Mouse (Mus musculus) neural tube, embryonic 10.5 days (tissue): ENCODE data around the gene Fgf11.
A peak's percentile ranks its signal among the peaks of the same experiment; 100 is the strongest.

Experiments used
- DNase-seq: peaks from one replicate; pipeline ENCODE4 v3.0.0-alpha.2; 2017; ENCODE audit warnings: low spot score; ENCODE audit errors: extremely low spot score

The Fgf11 gene

GRCm38 (mm10) chr11:69801379-69801977 is at the start of gene Fgf11:
Gene Fgf11 (minus strand): TSS chr11:69801857.
- DNase-seq, result peak; percentile 32

DNA sequence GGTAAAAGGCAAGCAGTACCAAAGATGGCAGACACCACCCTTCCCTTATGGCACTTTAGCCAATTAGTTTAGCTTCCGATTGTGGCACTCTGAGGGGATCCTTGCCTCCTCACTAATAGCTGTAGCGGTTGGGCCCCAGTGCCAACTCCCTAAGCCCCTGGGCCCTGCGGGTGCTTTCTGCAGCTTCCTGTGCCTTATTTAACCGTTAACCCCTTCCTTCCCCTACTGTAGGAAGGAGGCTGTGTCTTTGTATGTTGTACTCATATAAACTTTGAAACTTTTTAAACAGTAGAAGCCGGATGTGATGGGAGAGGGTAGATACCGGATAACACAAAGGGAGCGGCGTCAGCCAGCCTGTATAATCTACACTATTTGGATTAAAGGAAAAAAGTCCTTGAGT is 49.1 kb upstream of the Fgf11 start:
- DNase-seq, result no peak

DNA sequence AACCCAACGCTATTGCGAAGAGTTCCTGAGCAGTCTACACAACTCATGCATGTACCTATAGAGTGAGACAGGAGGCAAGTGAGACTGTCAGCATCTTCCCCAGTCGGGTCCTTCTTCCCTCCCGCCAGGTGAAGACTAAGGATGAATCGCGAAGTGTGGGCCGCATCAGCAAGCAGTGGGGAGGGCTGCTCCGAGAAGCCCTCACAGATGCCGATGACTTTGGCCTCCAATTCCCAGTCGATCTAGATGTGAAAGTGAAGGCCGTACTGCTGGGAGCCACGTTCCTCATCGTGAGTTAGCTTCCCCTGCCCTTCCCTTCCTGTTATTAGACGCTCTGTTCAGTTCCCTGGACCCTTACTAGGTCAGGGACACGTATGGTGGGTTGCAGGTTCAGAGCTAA is 48.2 kb upstream of the Fgf11 start:
- no peak for DNase-seq

- DNase-seq, result no peak
Observed at GRCm38 (mm10) chr11:69849128-69849527, 47.5 kb upstream of the Fgf11 start.

DNA sequence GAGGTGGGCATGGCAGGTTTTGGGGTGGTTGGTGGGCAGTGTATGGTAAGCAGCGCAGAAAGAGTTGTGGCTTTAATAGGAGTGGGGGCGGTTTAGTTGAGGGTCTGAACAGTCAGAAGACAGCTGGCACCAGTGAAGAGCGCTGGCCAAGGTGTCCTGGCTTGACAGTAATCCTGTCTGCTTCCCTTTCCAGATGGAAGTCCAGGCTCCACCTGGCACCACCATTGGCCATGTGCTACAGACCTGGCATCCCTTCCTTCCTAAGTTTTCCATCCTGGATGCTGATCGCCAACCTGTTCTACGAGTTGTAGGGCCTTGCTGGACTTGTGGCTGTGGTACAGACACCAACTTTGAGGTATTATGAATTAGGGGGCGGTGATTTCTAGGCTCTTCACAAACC is 46.4 kb upstream of the Fgf11 start:
- no peak for DNase-seq

DNA sequence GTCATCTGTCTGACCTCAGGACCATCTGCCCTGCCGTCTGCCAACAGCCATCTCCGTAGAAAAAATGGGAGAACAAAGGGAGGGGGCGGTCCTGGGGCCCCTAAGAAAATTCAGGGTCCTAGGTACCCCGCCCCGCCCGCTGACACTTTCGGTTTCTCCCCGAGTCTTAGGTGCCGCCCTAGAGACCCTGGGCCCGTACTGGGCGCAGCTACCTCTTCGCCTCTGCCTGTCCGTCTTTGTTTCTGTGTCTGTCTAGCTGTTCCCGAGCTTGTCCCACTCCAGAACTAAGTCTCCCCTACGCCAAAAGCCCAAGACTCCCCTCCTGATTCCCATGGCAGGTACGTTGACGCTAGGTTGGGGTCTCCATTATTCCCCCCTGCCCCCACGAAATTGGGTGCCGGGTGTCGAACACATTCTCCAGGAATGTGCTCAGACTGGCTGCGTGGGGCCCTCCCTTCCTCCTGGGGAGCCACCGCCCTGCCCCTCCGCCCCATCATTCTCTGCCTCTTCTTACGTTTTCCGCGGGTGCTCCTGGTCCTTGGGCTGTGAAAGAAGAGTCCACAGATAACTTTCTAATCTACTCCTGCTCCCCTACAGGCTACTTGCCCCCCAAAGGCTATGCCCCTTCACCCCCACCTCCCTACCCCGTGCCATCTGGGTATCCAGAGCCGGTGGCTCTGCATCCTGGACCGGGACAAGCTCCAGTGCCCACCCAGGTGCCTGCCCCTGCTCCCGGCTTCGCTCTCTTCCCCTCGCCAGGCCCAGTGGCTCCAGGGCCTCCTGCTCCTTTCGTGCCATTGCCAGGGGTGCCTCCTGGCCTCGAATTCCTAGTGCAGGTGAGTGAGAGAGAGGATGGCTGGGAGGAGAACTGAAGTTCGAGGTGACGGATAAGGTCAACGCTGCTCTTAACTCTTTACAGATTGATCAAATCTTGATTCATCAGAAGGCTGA is 45.4 kb upstream of the Fgf11 start:
- no peak for DNase-seq

GRCm38 (mm10) chr11:69846198-69846680 is 44.6 kb upstream of the Fgf11 start, which contains the start of gene Plscr3:
Gene Plscr3 (plus strand): TSS chr11:69846376.
- peak; percentile 93 for DNase-seq

- DNase-seq, result no peak
Observed at GRCm38 (mm10) chr11:69838714-69839104, 37.1 kb upstream of the Fgf11 start.

- DNase-seq, result peak; percentile 95
Observed at GRCm38 (mm10) chr11:69837952-69838713, 36.5 kb upstream of the Fgf11 start, which contains the start of gene Tmem256. Gene Tmem256 (plus strand): TSS chr11:69838514.

GRCm38 (mm10) chr11:69837604-69837951 is 35.9 kb upstream of the Fgf11 start, which contains the start of gene Nlgn2:
Gene Nlgn2 (minus strand): TSS chr11:69837784.
- no peak for DNase-seq

GRCm38 (mm10) chr11:69836703-69837576 is 35.3 kb upstream of the Fgf11 start:
- peak; percentile 56 for DNase-seq

DNA sequence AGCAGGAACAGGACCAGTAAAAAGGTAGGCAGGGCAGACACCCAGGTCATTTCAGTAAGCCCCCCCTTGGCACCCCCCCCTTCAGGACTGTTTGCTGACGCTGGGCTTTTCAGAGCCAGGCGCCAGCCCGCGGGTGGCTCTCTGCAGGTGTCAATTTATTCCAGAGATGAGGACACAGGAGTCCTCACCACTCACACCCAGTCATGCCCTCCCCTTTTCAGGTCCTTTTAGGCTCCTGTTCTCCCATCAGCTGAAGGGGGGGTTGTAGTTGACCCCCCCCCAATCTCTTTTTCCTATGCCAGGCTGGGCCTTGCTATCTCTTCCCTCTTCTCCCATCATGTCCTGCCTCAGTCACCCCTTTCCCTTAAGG is 34.3 kb upstream of the Fgf11 start:
- DNase-seq, result no peak

- DNase-seq, result peak; percentile 61
Observed at GRCm38 (mm10) chr11:69835326-69835965, 33.8 kb upstream of the Fgf11 start.

DNA sequence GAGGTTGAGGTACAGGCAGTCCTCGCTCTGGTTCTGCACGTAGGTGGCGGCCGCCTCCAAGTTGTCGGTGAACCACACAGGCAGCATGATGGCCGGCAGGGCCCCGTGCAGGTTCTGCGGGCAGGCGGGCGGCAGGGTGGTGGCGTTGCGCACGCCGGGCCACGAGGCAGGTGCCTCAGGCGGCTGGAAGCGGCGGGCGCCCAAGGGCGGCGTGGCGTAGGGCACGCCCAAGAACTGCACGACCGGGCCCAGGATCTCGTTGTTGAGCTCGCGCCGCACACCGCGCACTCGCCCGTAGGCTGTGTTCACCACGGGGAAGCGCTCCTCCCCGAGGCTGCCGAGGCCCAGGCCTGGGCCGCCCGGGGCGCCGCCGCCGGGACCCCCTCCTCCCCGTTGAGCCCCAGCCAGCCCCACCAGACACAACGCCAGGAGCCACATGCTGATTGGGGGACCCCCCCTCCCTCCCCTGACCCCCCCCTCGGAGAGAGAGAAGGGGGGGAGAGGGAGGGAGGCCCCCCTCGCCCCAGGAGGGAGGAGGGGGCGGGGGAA is 32.4 kb upstream of the Fgf11 start:
- DNase-seq, result peak; percentile 48

DNA sequence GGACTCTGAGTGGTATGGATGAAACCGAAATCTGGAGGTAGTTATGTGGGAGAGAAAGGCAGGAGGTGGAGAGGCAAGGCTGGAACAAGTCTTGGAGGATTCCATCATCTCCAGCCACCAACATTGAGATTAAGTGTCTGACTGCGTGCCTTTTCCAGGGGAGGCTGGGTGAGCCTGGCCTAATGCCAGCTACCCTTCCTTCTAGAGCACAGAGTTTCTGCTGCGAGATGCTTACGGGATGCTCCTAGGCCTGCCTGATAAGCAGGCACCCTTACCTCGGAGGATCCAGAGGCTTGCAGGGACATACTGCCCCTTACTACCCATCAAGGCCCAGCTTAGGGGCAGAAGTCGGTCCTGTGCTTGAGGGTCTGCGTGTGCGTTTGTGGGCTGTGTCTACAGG is 31.9 kb upstream of the Fgf11 start:
- DNase-seq, result no peak

DNA sequence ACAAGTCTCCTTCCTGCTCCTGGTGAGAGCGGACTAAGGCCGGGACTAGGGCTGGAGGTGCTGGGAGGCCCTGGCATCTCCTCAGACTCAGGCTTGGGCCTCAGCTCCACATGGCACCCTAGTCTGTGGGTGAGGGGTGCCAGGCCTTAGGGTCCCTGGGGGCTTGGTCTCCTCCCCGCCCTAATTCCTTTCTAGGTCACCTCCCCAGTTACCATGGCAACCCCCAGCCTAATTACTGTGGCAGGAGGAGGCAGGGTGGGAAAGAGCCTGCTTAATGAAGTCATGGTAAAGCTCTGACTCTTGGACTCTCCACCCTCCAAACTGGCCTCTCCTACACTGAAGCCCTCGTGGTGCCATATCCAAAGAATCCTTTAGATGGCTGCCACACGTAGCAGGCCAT is 27.2 kb upstream of the Fgf11 start:
- no peak for DNase-seq

- DNase-seq, result no peak
Observed at GRCm38 (mm10) chr11:69823456-69823855, 21.8 kb upstream of the Fgf11 start.

GRCm38 (mm10) chr11:69822080-69822479 is 20.4 kb upstream of the Fgf11 start, which contains the start of gene Spem1:
Gene Spem1 (minus strand): TSS chr11:69822180.
- no peak for DNase-seq

DNA sequence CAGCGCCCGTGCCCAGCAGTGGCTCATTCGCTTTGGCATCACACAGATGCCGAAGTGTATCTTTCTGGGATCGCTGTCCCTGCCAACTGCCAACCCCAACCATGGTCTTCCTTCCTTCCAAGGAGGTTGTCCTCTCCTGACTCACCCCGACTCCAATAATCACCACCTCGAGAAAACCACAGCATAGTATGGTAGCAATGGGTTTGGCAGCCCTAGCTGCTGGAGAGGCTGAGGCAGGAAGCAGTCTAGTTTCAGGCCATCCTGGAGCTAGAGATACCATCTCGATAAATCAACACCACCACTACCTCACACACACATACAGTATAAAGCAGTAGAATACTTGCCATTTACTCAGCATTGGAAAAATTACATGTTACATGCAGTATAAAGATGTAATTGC is 17.2 kb upstream of the Fgf11 start:
- no peak for DNase-seq

- no peak for DNase-seq
Observed at GRCm38 (mm10) chr11:69818365-69818764, 16.7 kb upstream of the Fgf11 start, which contains the start of gene Spem2. Gene Spem2 (minus strand): TSS chr11:69818465.
